Mouse (Mus musculus) adrenal gland, postnatal 4 days (tissue): ENCODE results near the gene Traf7. TPM values are rescaled to one million over a fixed set of nuclear protein-coding genes. Genes with fewer than 3 reads are reported as not detected.
A peak's percentile ranks its signal among the peaks of the same experiment; 100 is the strongest.

ENCODE experiments used
- DNase-seq, 2 experiments: peaks; one replicate each; pipeline ENCODE4 v3.0.0; 2021 to 2022; ENCODE audit warnings: low spot score in 2 of 2, mixed read lengths in 2 of 2
- long read RNA-seq, 2 experiments: library from polyadenylated mRNA; stranded (forward); transcript quantifications; one replicate each; pipeline ENCODE4 v2.0.0; 2021
- total RNA-seq, 2 experiments: library from RNA; stranded (reverse); gene quantifications; 2 replicates each; pipeline ENCODE4 v1.2.3; 2021

Gene Traf7
- total RNA-seq: 100 to 1,000 TPM; 137 to 149 TPM
- long read RNA-seq, experiment 1, transcript Traf7-215 (21 exons, 3,003 nt): major isoform, 12 of 64 reads
- long read RNA-seq, experiment 1, partial matches to known transcripts: 17 of 64 reads
- long read RNA-seq, experiment 1, other reads (novel, unspliced or antisense): 29 of 64 reads
- long read RNA-seq, experiment 2, transcript Traf7-205 (21 exons, 2,687 nt): minor isoform, 5 of 233 reads
- long read RNA-seq, experiment 2, transcript Traf7-216 (21 exons, 2,667 nt): minor isoform, 6 of 233 reads
- long read RNA-seq, experiment 2, transcript Traf7-215 (21 exons, 3,003 nt): minor isoform, 28 of 233 reads
- long read RNA-seq, experiment 2, transcript Traf7-202 (20 exons, 2,504 nt): major isoform, 33 of 233 reads
- long read RNA-seq, experiment 2, partial matches to known transcripts: 64 of 233 reads
- long read RNA-seq, experiment 2, other reads (novel, unspliced or antisense): 94 of 233 reads

- DNase-seq: peak in 1 of 2 experiments; percentile 75
These were observed at the start of gene Traf7 for GRCm38 (mm10) chr17:24527723-24528559. Traf7 (minus strand) TSS chr17:24527938.

GRCm38 (mm10) chr17:24573811-24574210, 46.1 kb upstream of the Traf7 start:
- DNase-seq: no peak

- no peak for DNase-seq
These were observed 45.0 kb upstream of the Traf7 start for GRCm38 (mm10) chr17:24572651-24573245.

- no peak for DNase-seq
These were observed 42.1 kb upstream of the Traf7 start for GRCm38 (mm10) chr17:24569837-24570236.

- no peak for DNase-seq
These were observed 39.5 kb upstream of the Traf7 start for GRCm38 (mm10) chr17:24567034-24567779.

GRCm38 (mm10) chr17:24565792-24566191, 38.1 kb upstream of the Traf7 start:
- DNase-seq: no peak

GRCm38 (mm10) chr17:24565092-24565491, 37.4 kb upstream of the Traf7 start:
- no peak for DNase-seq

- no peak for DNase-seq
These were observed 36.7 kb upstream of the Traf7 start for GRCm38 (mm10) chr17:24564422-24564821.

- no peak for DNase-seq
These were observed 35.9 kb upstream of the Traf7 start for GRCm38 (mm10) chr17:24563638-24564037.

GRCm38 (mm10) chr17:24561592-24561991, 33.9 kb upstream of the Traf7 start:
- no peak for DNase-seq

GRCm38 (mm10) chr17:24560301-24561028, 32.7 kb upstream of the Traf7 start:
- DNase-seq: no peak

- no peak for DNase-seq
These were observed 31.4 kb upstream of the Traf7 start for GRCm38 (mm10) chr17:24559146-24559545.

- no peak for DNase-seq
These were observed 30.9 kb upstream of the Traf7 start for GRCm38 (mm10) chr17:24558600-24559099.

GRCm38 (mm10) chr17:24557091-24557490, 29.4 kb upstream of the Traf7 start:
- DNase-seq: no peak

GRCm38 (mm10) chr17:24551050-24551444, 23.3 kb upstream of the Traf7 start:
- no peak for DNase-seq

- peak in 1 of 2 experiments; percentile 50 for DNase-seq
These were observed 22.8 kb upstream of the Traf7 start for GRCm38 (mm10) chr17:24550416-24551049.

- peak; percentile 95 to 98 for DNase-seq
These were observed 22.1 kb upstream of the Traf7 start, which contains the start of gene Pkd1 for GRCm38 (mm10) chr17:24549618-24550415. Pkd1 (plus strand) TSS chr17:24549834.

- no peak for DNase-seq
These were observed 21.3 kb upstream of the Traf7 start for GRCm38 (mm10) chr17:24548921-24549617.
